In the genomic region with DNA sequence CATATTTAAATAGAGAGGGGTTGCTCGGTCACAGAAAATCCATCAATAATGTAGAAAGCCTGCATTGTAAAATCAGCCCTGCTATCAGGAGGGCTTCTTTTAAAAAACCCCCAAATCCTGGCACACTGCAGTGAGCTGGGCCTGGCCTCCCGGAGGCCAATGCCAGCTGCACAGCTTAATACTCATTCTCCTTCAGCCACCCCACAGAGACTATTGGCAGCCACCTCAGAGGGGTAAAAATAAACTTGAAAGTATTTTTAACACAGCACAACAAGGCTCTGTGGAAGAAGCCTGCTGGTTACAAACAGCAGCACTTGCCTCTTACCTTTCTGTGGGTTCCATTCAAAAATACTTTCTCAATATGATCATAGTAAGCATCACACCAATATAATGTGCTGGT, we compare ENCODE assay signal across 9 mouse cellular contexts.
DNase-seq lines count a peak whose midpoint lies in the region; ATAC-seq and TF ChIP-seq lines count a peak whose summit lies in the region.
"Had no signal": no experiment of that assay in that cellular context is flagged by ENCODE, and none has a peak within 500 bp of the region (broad histone marks: within the 10 kb centered on the region; RNA-seq: fewer than 3 reads in every experiment).

No protein-coding gene starts in this region.

- H3K4me2 ChIP-seq in neural tube, embryonic 13.5 days: no peak overlapping the region
- H3K4me2 ChIP-seq in neural tube, embryonic 15.5 days: no peak overlapping the region
- no peak overlapping the region for H3K4me2 ChIP-seq in liver, embryonic 11.5 days
- H3K4me2 ChIP-seq in intestine, postnatal 0 days (replicated peaks; ENCODE audit: low read depth): no peak overlapping the region
- H3K4me2 ChIP-seq: lung, embryonic 15.5 days had no signal

- no peak overlapping the region for H3K4me3 ChIP-seq in neural tube, embryonic 13.5 days
- no peak overlapping the region for H3K4me3 ChIP-seq in neural tube, embryonic 15.5 days (replicated peaks)
- H3K4me3 ChIP-seq in liver, embryonic 11.5 days (ENCODE audit: low read depth, low read length): no peak overlapping the region
- no peak overlapping the region for H3K4me3 ChIP-seq in intestine, postnatal 0 days (ENCODE audit: low read depth, low read length)
- H3K4me3 ChIP-seq: lung, embryonic 15.5 days had no signal

- H3K27ac ChIP-seq in neural tube, embryonic 13.5 days (replicated peaks): 0 out of 2 replicates have a peak overlapping the region, but pooled peaks have one; percentile 13
- no peak overlapping the region for H3K27ac ChIP-seq in neural tube, embryonic 15.5 days (replicated peaks)
- H3K27ac ChIP-seq in liver, embryonic 11.5 days (ENCODE audit: low read depth, low read length): no peak overlapping the region
- no peak overlapping the region for H3K27ac ChIP-seq in intestine, postnatal 0 days (ENCODE audit: low read depth, low read length)
- H3K27ac ChIP-seq: lung, embryonic 15.5 days had no signal

- ATAC-seq in neural tube, embryonic 13.5 days (ENCODE audit: low read depth): peak; percentile 67
- no peak; the same call in 1 of the 2 replicates for ATAC-seq in neural tube, embryonic 15.5 days (ENCODE audit: low FRiP score)
- ATAC-seq in liver, embryonic 11.5 days (replicated peaks; ENCODE audit: low FRiP score): no peak
- no peak for ATAC-seq in intestine, postnatal 0 days

- 36% methylated on average over 2 of the region's 2 CpGs for WGBS in neural tube, embryonic 13.5 days
- 22% methylated on average over 2 of the region's 2 CpGs for WGBS in neural tube, embryonic 15.5 days
- WGBS in liver, embryonic 11.5 days: 59% methylated on average over 2 of the region's 2 CpGs
- 53% methylated on average over 2 of the region's 2 CpGs for WGBS in intestine, postnatal 0 days

- H3K4me1 ChIP-seq in neural tube, embryonic 13.5 days (replicated peaks): peaks cover 15% of the 10 kb centered on the region
- H3K4me1 ChIP-seq in neural tube, embryonic 15.5 days: peaks cover 5% of the 10 kb centered on the region; the same call in 1 of the 2 replicates
- H3K4me1 ChIP-seq in liver, embryonic 11.5 days (replicated peaks; ENCODE audit: control insufficient read depth, insufficient read depth, low read length): no peaks in the 10 kb centered on the region
- H3K4me1 ChIP-seq in intestine, postnatal 0 days (replicated peaks; ENCODE audit: control insufficient read depth, insufficient read depth, low read length): no peaks in the 10 kb centered on the region
- H3K4me1 ChIP-seq: lung, embryonic 15.5 days had no signal

- TF ChIP-seq CTCF in intestine, postnatal 0 days (IDR thresholded peaks at IDR 0.05; ENCODE audit: low read depth): no peak

- no peaks in the 10 kb centered on the region for H3K36me3 ChIP-seq in neural tube, embryonic 13.5 days
- no peaks in the 10 kb centered on the region for H3K36me3 ChIP-seq in neural tube, embryonic 15.5 days
- H3K36me3 ChIP-seq in liver, embryonic 11.5 days (ENCODE audit: control insufficient read depth, insufficient read depth, low read length): no peaks in the 10 kb centered on the region
- no peaks in the 10 kb centered on the region for H3K36me3 ChIP-seq in intestine, postnatal 0 days (ENCODE audit: control insufficient read depth, insufficient read depth)
- H3K36me3 ChIP-seq: lung, embryonic 15.5 days had no signal

- peak; percentile 51 for DNase-seq in heart, adult 8-10 months (ENCODE audit: low spot score)
- DNase-seq in left cerebral cortex, adult 11 months (ENCODE audit: low spot score): peak; percentile 26
- DNase-seq in telencephalon, adult 2 months (ENCODE audit: low read depth, low spot score): peak; percentile 51
- no peak for DNase-seq in lung, postnatal 36 days
- DNase-seq in liver, embryonic 11.5 days (ENCODE audit: low spot score): no peak

- H3K9me3 ChIP-seq in neural tube, embryonic 13.5 days: no peaks in the 10 kb centered on the region
- H3K9me3 ChIP-seq in neural tube, embryonic 15.5 days (replicated peaks): no peaks in the 10 kb centered on the region
- H3K9me3 ChIP-seq in liver, embryonic 11.5 days (ENCODE audit: control insufficient read depth, low read length): no peaks in the 10 kb centered on the region
- H3K9me3 ChIP-seq in intestine, postnatal 0 days (ENCODE audit: control insufficient read depth): no peaks in the 10 kb centered on the region
- H3K9me3 ChIP-seq: lung, embryonic 15.5 days had no signal

- H3K9ac ChIP-seq in neural tube, embryonic 13.5 days: no peak overlapping the region
- H3K9ac ChIP-seq in neural tube, embryonic 15.5 days (replicated peaks): no peak overlapping the region
- no peak overlapping the region for H3K9ac ChIP-seq in liver, embryonic 11.5 days (ENCODE audit: low read depth, low read length)
- H3K9ac ChIP-seq in intestine, postnatal 0 days (ENCODE audit: low read depth, low read length): no peak overlapping the region
- H3K9ac ChIP-seq: lung, embryonic 15.5 days had no signal

- H3K27me3 ChIP-seq in neural tube, embryonic 13.5 days: no peaks in the 10 kb centered on the region
- H3K27me3 ChIP-seq in neural tube, embryonic 15.5 days (replicated peaks): no peaks in the 10 kb centered on the region
- no peaks in the 10 kb centered on the region for H3K27me3 ChIP-seq in liver, embryonic 11.5 days (replicated peaks; ENCODE audit: control insufficient read depth, insufficient read depth, low read length)
- no peaks in the 10 kb centered on the region for H3K27me3 ChIP-seq in intestine, postnatal 0 days (replicated peaks; ENCODE audit: control insufficient read depth, insufficient read depth, low read length)
- H3K27me3 ChIP-seq: lung, embryonic 15.5 days had no signal

Comparison
In these comparisons a context has a peak if more than half of its experiments do, and no peak if none do; other contexts are left out.
1. DNase-seq: peak in heart, adult 8-10 months (single experiment), left cerebral cortex, adult 11 months (single experiment) and telencephalon, adult 2 months (single experiment); none in lung, postnatal 36 days (single experiment) and liver, embryonic 11.5 days (single experiment).